Mouse (Mus musculus) lung, postnatal 36 days (tissue): ENCODE results near the gene Cep78.
A peak's percentile ranks its signal among the peaks of the same experiment; 100 is the strongest.

Source experiments
- DNase-seq: peaks from one replicate; pipeline ENCODE4 v3.0.0; 2022; ENCODE audit warnings: mixed read lengths

The Cep78 gene

GRCm38 (mm10) chr19:15965082-15965481, 19.7 kb downstream of the Cep78 start:
- peak; percentile 74 for DNase-seq

- DNase-seq = no peak
Measured at GRCm38 (mm10) chr19:15964533-15964932, 20.3 kb downstream of the Cep78 start.

GRCm38 (mm10) chr19:15963011-15963695, 21.6 kb downstream of the Cep78 start:
- DNase-seq = no peak

GRCm38 (mm10) chr19:15962313-15962712, 22.5 kb downstream of the Cep78 start:
- peak; percentile 22 for DNase-seq

GRCm38 (mm10) chr19:15950225-15950624, 34.6 kb downstream of the Cep78 start:
- DNase-seq = no peak

- no peak for DNase-seq
Measured at GRCm38 (mm10) chr19:15948867-15949266, 35.9 kb downstream of the Cep78 start.

GRCm38 (mm10) chr19:15948426-15948825, 36.4 kb downstream of the Cep78 start:
- no peak for DNase-seq

GRCm38 (mm10) chr19:15947237-15947636, 37.6 kb downstream of the Cep78 start, which contains the start of gene Psat1:
Gene Psat1 (minus strand): TSS chr19:15947337.
- DNase-seq = no peak

GRCm38 (mm10) chr19:15946663-15947062, 38.1 kb downstream of the Cep78 start:
- DNase-seq = peak; percentile 46

GRCm38 (mm10) chr19:15943117-15943423, 41.7 kb downstream of the Cep78 start:
- DNase-seq = no peak

- DNase-seq = no peak
Measured at GRCm38 (mm10) chr19:15942421-15943116, 42.2 kb downstream of the Cep78 start.

GRCm38 (mm10) chr19:15941399-15941798, 43.4 kb downstream of the Cep78 start:
- peak; percentile 20 for DNase-seq

- DNase-seq = peak; percentile 89
Measured at GRCm38 (mm10) chr19:15925719-15926045, 59.1 kb downstream of the Cep78 start.

- peak; percentile 91 for DNase-seq
Measured at GRCm38 (mm10) chr19:15924866-15925718, 59.7 kb downstream of the Cep78 start.

- DNase-seq = peak; percentile 50
Measured at GRCm38 (mm10) chr19:15924181-15924865, 60.5 kb downstream of the Cep78 start.

GRCm38 (mm10) chr19:15923426-15923825, 61.4 kb downstream of the Cep78 start:
- peak; percentile 71 for DNase-seq

- DNase-seq = no peak
Measured at GRCm38 (mm10) chr19:15919336-15919735, 65.5 kb downstream of the Cep78 start.

- no peak for DNase-seq
Measured at GRCm38 (mm10) chr19:15918111-15918510, 66.7 kb downstream of the Cep78 start.

GRCm38 (mm10) chr19:15913249-15913997, 71.4 kb downstream of the Cep78 start:
- DNase-seq = no peak

GRCm38 (mm10) chr19:15911441-15911840, 73.3 kb downstream of the Cep78 start:
- no peak for DNase-seq

- DNase-seq = no peak
Measured at GRCm38 (mm10) chr19:15910987-15911386, 73.8 kb downstream of the Cep78 start.

GRCm38 (mm10) chr19:15910488-15910887, 74.3 kb downstream of the Cep78 start:
- DNase-seq = no peak
